Mouse (Mus musculus) embryonic facial prominence, embryonic 14.5 days (tissue): ENCODE results near the gene Tbl1xr1. TPM values are rescaled to one million over a fixed set of nuclear protein-coding genes. Genes with fewer than 3 reads are reported as not detected.

Experiments used
- ATAC-seq: fragments of 200-750 bp; cut with Nextera tagmentation; 2 replicates; pipeline ENCODE4 v1.8.0; 2017; ENCODE audit warnings: low read depth, moderate number of reproducible peaks, moderate TSS enrichment
- DNase-seq: peaks from one replicate; pipeline ENCODE4 v3.0.0-alpha.2; 2015; ENCODE audit warnings: low spot score
- H3K27ac ChIP-seq: fragments of 300-500 bp; sonication (generic); replicated peaks from 2 replicates; pipeline ENCODE4 v1.5.1; 2014; ENCODE audit warnings: low read depth, mild to moderate bottlenecking, low read length, moderate library complexity
- H3K27me3 ChIP-seq: fragments of 300-500 bp; sonication (generic); replicated peaks from 2 replicates; pipeline ENCODE4 v1.6.1; 2014; ENCODE audit warnings: low read length; ENCODE audit not compliant: control insufficient read depth, insufficient read depth
- H3K36me3 ChIP-seq: fragments of 300-500 bp; sonication (generic); 2 replicates; pipeline ENCODE4 v1.6.1; 2014; ENCODE audit warnings: low read length, mixed read lengths; ENCODE audit not compliant: control insufficient read depth, insufficient read depth
- H3K4me1 ChIP-seq: fragments of 300-500 bp; sonication (generic); 2 replicates; pipeline ENCODE4 v1.6.1; 2014; ENCODE audit warnings: antibody characterized with exemption, low read length; ENCODE audit not compliant: control insufficient read depth, insufficient read depth
- H3K4me2 ChIP-seq: fragments of 300-500 bp; sonication (generic); 2 replicates; pipeline ENCODE4 v1.6.1; 2014; ENCODE audit warnings: low read depth, mild to moderate bottlenecking, low read length, moderate library complexity, mixed read lengths
- H3K4me3 ChIP-seq: fragments of 300-500 bp; sonication (generic); 2 replicates; pipeline ENCODE4 v1.5.1; 2014; ENCODE audit warnings: low read depth, mild to moderate bottlenecking, low read length
- H3K9ac ChIP-seq: fragments of 300-500 bp; sonication (generic); 2 replicates; pipeline ENCODE4 v1.6.1; 2014; ENCODE audit warnings: low read depth, mild to moderate bottlenecking, low read length, moderate library complexity, mixed read lengths
- H3K9me3 ChIP-seq: fragments of 300-500 bp; sonication (generic); 2 replicates; pipeline ENCODE4 v1.6.1; 2016; ENCODE audit warnings: low read length; ENCODE audit not compliant: control insufficient read depth
- WGBS: fragments of 180-500 bp; shearing (Covaris S2); extraction: QIAGEN DNeasy Blood & Tissue Kit; methylation state at CpG from one replicate; pipeline ENCODE4 v1.1.7; 2014; 5-methylcytosine and 5-hydroxymethylcytosine counted together
- polyA plus RNA-seq: library from polyadenylated mRNA; unstranded; fragments of >200 nt; fragmentation: Nextera tagmentation; extraction: Ambion mirVana; gene quantifications from 2 replicates; pipeline ENCODE4 v1.2.1, GENCODE M21; 2014

The Tbl1xr1 gene
- 20.8 and 23.2 TPM in 2 replicates for polyA plus RNA-seq

DNA sequence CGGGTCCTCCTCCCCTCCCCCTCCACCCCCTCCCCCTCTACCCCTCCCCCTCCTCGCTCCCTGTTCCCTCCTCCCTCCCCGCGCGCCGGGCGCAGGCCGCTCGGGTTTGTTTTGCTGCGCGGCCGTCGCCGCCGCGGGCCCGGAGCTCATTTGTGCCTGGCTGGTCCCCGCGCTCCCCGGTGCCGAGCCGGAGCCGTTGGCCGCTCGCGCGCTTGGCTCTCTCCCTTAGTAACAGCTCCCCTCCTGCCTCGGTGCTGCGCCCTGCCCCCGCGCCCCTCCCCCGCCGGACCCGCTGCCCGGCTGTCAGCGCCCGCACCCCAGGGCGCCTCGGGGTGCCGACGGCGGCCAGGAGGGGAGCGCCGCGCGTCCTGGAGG lies at the start of gene Tbl1xr1:
Gene Tbl1xr1, plus strand, starts transcription at position 92 of the 375 bp plus-strand sequence.
- Histone ChIP-seq H3K4me2 (peak within 1 kb of the TSS; percentile 73), H3K4me1 (peaks cover 35% of the 10 kb centered on the region), H3K4me3 (peak within 1 kb of the TSS; percentile 93), H3K9ac (peak within 1 kb of the TSS; percentile 98), H3K27ac (peak within 1 kb of the TSS; percentile 99), H3K9me3 (no peaks in the 10 kb centered on the region), H3K36me3 (0 out of 2 replicates have a peak, but pooled peaks cover 5% of the 10 kb centered on the region), H3K27me3 (no peaks in the 10 kb centered on the region)
- DNase-seq (peak; percentile 96), ATAC-seq (peak; percentile 91)
- WGBS = 0% methylated on average over 11 of the region's 46 CpGs

GRCm38 (mm10) chr3:22038004-22038403 lies 38.4 kb upstream of the Tbl1xr1 start:
- Histone ChIP-seq H3K27ac (no peak overlapping the region), H3K4me3 (no peak overlapping the region), H3K9me3 (no peaks in the 10 kb centered on the region), H3K4me2 (no peak overlapping the region), H3K36me3 (no peaks in the 10 kb centered on the region), H3K27me3 (no peaks in the 10 kb centered on the region), H3K9ac (no peak overlapping the region), H3K4me1 (no peaks in the 10 kb centered on the region)
- no peak for ATAC-seq
- DNase-seq = no peak
- WGBS = 27% methylated on average over 4 of the region's 4 CpGs

DNA sequence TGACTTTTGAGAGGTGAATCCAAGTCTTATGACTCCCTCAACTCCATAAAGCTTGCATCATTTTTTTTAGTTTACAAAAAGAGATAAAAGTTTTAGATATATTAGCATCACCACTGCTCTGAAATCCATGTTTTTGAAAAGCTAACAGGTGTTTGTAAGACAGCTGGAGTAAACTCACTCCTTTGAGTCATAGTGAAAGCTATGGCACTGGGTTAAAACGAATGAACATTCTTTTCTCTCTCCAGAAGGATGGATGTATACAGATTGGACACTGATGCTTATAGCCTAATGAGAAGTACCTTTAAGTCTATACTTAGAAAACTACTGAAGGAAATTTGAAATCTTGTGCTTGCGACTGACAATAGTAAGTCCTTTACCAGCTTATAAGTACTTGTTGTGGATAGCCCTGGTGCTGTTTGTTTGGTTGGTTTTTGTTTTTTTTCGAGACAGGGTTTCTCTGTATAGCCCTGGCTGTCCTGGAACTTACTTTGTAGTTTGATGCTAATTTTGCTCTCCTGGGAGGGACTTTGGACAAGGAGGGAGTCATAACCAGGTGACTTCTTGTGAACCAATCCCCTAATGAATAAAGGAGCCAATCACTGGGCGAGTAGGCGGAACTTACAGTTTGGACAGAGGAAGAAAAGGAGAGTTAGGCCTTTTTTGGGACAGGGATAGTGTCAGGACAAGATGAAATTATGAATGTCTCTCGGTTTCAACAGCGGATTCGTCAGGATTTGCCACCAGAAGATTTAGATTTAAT lies 37.2 kb upstream of the Tbl1xr1 start:
- Histone ChIP-seq H3K27ac (no peak overlapping the region), H3K36me3 (no peaks in the 10 kb centered on the region), H3K4me1 (no peaks in the 10 kb centered on the region), H3K9ac (no peak overlapping the region), H3K4me2 (no peak overlapping the region), H3K4me3 (no peak overlapping the region), H3K27me3 (no peaks in the 10 kb centered on the region), H3K9me3 (peaks cover 4% of the 10 kb centered on the region; the same call in 1 of the 2 replicates)
- no peak for ATAC-seq
- 90% methylated on average over 8 of the region's 8 CpGs for WGBS
- DNase-seq = no peak

- no peak overlapping the region for H3K27ac ChIP-seq
- H3K4me3 ChIP-seq = no peak overlapping the region
- WGBS = 74% methylated on average over 6 of the region's 6 CpGs
- DNase-seq (no peak), ATAC-seq (no peak)
- H3K4me1 ChIP-seq = no peaks in the 10 kb centered on the region
- H3K36me3 ChIP-seq = no peaks in the 10 kb centered on the region
- H3K9ac ChIP-seq = no peak overlapping the region
- peaks cover 7% of the 10 kb centered on the region; the same call in 1 of the 2 replicates for H3K9me3 ChIP-seq
- H3K27me3 ChIP-seq = no peaks in the 10 kb centered on the region
- H3K4me2 ChIP-seq = no peak overlapping the region
These were observed 35.8 kb upstream of the Tbl1xr1 start for GRCm38 (mm10) chr3:22040627-22041026.

- Histone ChIP-seq H3K27me3 (no peaks in the 10 kb centered on the region), H3K9me3 (peaks cover 14% of the 10 kb centered on the region; the same call in 1 of the 2 replicates)
These were observed 29.2 kb upstream of the Tbl1xr1 start for GRCm38 (mm10) chr3:22047203-22047602.

GRCm38 (mm10) chr3:22056664-22057328 lies 19.7 kb upstream of the Tbl1xr1 start:
- H3K9ac ChIP-seq = no peak overlapping the region
- H3K4me1 ChIP-seq = no peaks in the 10 kb centered on the region
- H3K36me3 ChIP-seq = no peaks in the 10 kb centered on the region
- H3K27ac ChIP-seq = no peak overlapping the region
- no peak for DNase-seq
- no peak overlapping the region for H3K4me3 ChIP-seq
- 89% methylated on average over 4 of the region's 4 CpGs for WGBS
- no peak for ATAC-seq
- H3K9me3 ChIP-seq = 0 out of 2 replicates have a peak, but pooled peaks cover 3% of the 10 kb centered on the region
- H3K27me3 ChIP-seq = no peaks in the 10 kb centered on the region
- H3K4me2 ChIP-seq = no peak overlapping the region

More at GRCm38 (mm10) chr3:22047203-22047602, 29.2 kb upstream of the Tbl1xr1 start:
- no peak overlapping the region for H3K27ac ChIP-seq
- no peak overlapping the region for H3K4me2 ChIP-seq
- DNase-seq (no peak), ATAC-seq (no peak)
- no peak overlapping the region for H3K9ac ChIP-seq
- H3K4me1 ChIP-seq = no peaks in the 10 kb centered on the region
- WGBS = 85% methylated on average over 14 of the region's 14 CpGs
- H3K36me3 ChIP-seq = no peaks in the 10 kb centered on the region
- H3K4me3 ChIP-seq = no peak overlapping the region

DNA sequence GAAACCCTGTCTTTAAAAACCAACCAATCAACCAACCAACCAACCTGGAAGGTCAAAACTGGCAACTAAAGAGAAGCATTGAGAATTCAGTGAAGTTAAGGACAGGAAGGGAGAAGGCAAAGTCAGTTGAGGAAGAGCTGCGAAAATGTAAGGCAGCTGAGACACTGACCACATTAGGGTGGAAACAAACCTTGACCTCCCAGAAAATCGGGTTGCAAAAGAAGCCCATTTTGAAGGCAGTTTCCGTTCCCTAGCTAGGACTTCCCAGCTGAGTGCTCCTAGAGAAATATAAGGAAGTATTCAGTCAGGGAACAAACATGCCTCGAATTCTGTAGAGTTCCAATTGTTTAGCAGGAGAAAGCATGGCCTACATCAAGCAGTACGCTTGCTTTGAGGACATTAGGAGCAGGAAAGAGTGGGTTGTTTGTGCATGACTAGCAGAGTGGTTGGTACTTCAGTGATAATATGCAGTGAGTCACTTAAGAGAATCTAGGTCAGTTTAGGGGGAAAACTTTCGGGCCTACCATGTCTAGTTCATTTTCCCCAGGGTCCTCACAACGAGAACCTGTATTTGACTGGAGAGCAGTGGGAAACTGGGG lies 18.1 kb upstream of the Tbl1xr1 start:
- Histone ChIP-seq H3K9ac (no peak overlapping the region), H3K36me3 (no peaks in the 10 kb centered on the region), H3K4me1 (no peaks in the 10 kb centered on the region), H3K4me2 (no peak overlapping the region), H3K9me3 (0 out of 2 replicates have a peak, but pooled peaks cover 3% of the 10 kb centered on the region), H3K4me3 (no peak overlapping the region), H3K27ac (no peak overlapping the region), H3K27me3 (no peaks in the 10 kb centered on the region)
- ATAC-seq (no peak), DNase-seq (no peak)
- 81% methylated on average over 7 of the region's 7 CpGs for WGBS

- Histone ChIP-seq H3K9me3 (no peaks in the 10 kb centered on the region), H3K36me3 (no peaks in the 10 kb centered on the region), H3K9ac (no peak overlapping the region), H3K4me2 (no peak overlapping the region), H3K4me3 (no peak overlapping the region), H3K27ac (no peak overlapping the region), H3K4me1 (no peaks in the 10 kb centered on the region), H3K27me3 (no peaks in the 10 kb centered on the region)
- DNase-seq (no peak), ATAC-seq (no peak)
- WGBS = 87% methylated on average over 4 of the region's 4 CpGs
These were observed 15.3 kb upstream of the Tbl1xr1 start for GRCm38 (mm10) chr3:22061163-22061562.
